In genomic region chr3:108401692-108402527, GRCm38 (mm10) we compare ENCODE assay signal across 8 mouse cellular contexts. TPM values are rescaled to one million over a fixed set of nuclear protein-coding genes. Genes with fewer than 3 reads are reported as not detected.
A peak's percentile ranks its signal among the peaks of the same experiment; 100 is the strongest.
DNase-seq lines count a peak whose midpoint lies in the region; ATAC-seq and TF ChIP-seq lines count a peak whose summit lies in the region.

No protein-coding gene starts in this region.

- H3K36me3 ChIP-seq in heart, embryonic 13.5 days, result 0 out of 2 replicates have a peak, but pooled peaks cover 3% of the 10 kb centered on the region
- peaks cover 42% of the 10 kb centered on the region for H3K36me3 ChIP-seq in kidney, postnatal 0 days (ENCODE audit: insufficient read depth, low read length)
- no peaks in the 10 kb centered on the region for H3K36me3 ChIP-seq in liver, embryonic 13.5 days
- peaks cover 8% of the 10 kb centered on the region; the same call in 1 of the 2 replicates for H3K36me3 ChIP-seq in stomach, embryonic 15.5 days

- H3K9me3 ChIP-seq in heart, embryonic 13.5 days, result no peaks in the 10 kb centered on the region
- H3K9me3 ChIP-seq in kidney, postnatal 0 days (replicated peaks; ENCODE audit: low read length), result no peaks in the 10 kb centered on the region
- no peaks in the 10 kb centered on the region for H3K9me3 ChIP-seq in liver, embryonic 13.5 days (replicated peaks)
- H3K9me3 ChIP-seq in stomach, embryonic 15.5 days, result no peaks in the 10 kb centered on the region

- WGBS in heart, embryonic 13.5 days, result 29% methylated on average over 22 of the region's 22 CpGs
- 36% methylated on average over 22 of the region's 22 CpGs for WGBS in kidney, postnatal 0 days
- 31% methylated on average over 22 of the region's 22 CpGs for WGBS in liver, embryonic 13.5 days (ENCODE audit: insufficient replicate concordance)
- WGBS in stomach, embryonic 15.5 days, result 27% methylated on average over 22 of the region's 22 CpGs

- DNase-seq in CD4-positive helper T cell, adult 2 months (ENCODE audit: low read depth, low spot score), result peak; percentile 94
- DNase-seq in brain, embryonic 14.5 days (ENCODE audit: low read depth), result peak; percentile 97
- peak; percentile 91 for DNase-seq in fat pad, adult 2 months (ENCODE audit: extremely low read depth, low read depth, low spot score)
- peak; percentile 95 for DNase-seq in kidney, postnatal 0 days (ENCODE audit: low spot score)
- peak; percentile 53 for DNase-seq in liver, embryonic 13.5 days
- peak; percentile 78 for DNase-seq in neural tube, embryonic 10.5 days (ENCODE audit: extremely low spot score, low spot score)

- 0 out of 2 replicates have a peak overlapping the region, but pooled peaks have one; percentile 33 for H3K9ac ChIP-seq in heart, embryonic 13.5 days
- no peak overlapping the region for H3K9ac ChIP-seq in kidney, postnatal 0 days (ENCODE audit: low read depth, low read length)
- H3K9ac ChIP-seq in liver, embryonic 13.5 days, result no peak overlapping the region
- H3K9ac ChIP-seq in stomach, embryonic 15.5 days, result no peak overlapping the region

- peak overlapping the region; percentile 54 for H3K4me2 ChIP-seq in heart, embryonic 13.5 days
- H3K4me2 ChIP-seq in kidney, postnatal 0 days (ENCODE audit: low read length), result peak overlapping the region; percentile 17; the same call in 1 of the 2 replicates
- 0 out of 2 replicates have a peak overlapping the region, but pooled peaks have one; percentile 17 for H3K4me2 ChIP-seq in liver, embryonic 13.5 days
- H3K4me2 ChIP-seq in stomach, embryonic 15.5 days, result peak overlapping the region; percentile 30

- H3K27ac ChIP-seq in heart, embryonic 13.5 days (replicated peaks), result no peak overlapping the region
- H3K27ac ChIP-seq in kidney, postnatal 0 days, result no peak overlapping the region
- H3K27ac ChIP-seq in liver, embryonic 13.5 days, result no peak overlapping the region
- peak overlapping the region; percentile 48 for H3K27ac ChIP-seq in stomach, embryonic 15.5 days

- no peak for TF ChIP-seq POLR2A in brain, embryonic 14.5 days (IDR thresholded peaks at IDR 0.05; ENCODE audit: borderline replicate concordance, extremely low read depth, insufficient read depth, insufficient read length, poor library complexity, severe bottlenecking)

- no peaks in the 10 kb centered on the region for H3K4me1 ChIP-seq in heart, embryonic 13.5 days
- H3K4me1 ChIP-seq in kidney, postnatal 0 days (replicated peaks; ENCODE audit: insufficient read depth, low read length), result 0 out of 2 replicates have a peak, but pooled peaks cover 3% of the 10 kb centered on the region
- H3K4me1 ChIP-seq in liver, embryonic 13.5 days (replicated peaks), result 0 out of 2 replicates have a peak, but pooled peaks cover 3% of the 10 kb centered on the region
- 0 out of 2 replicates have a peak, but pooled peaks cover 3% of the 10 kb centered on the region for H3K4me1 ChIP-seq in stomach, embryonic 15.5 days

- TF ChIP-seq CTCF in brain, embryonic 14.5 days (IDR thresholded peaks at IDR 0.05; ENCODE audit: borderline replicate concordance, extremely low read depth, insufficient read depth, insufficient read length), result peak; percentile 77
- TF ChIP-seq CTCF in kidney, postnatal 0 days (IDR thresholded peaks at IDR 0.05; ENCODE audit: low read depth), result peak; percentile 100

- H3K4me3 ChIP-seq in heart, embryonic 13.5 days, result peak overlapping the region; percentile 3; the same call in 1 of the 2 replicates
- H3K4me3 ChIP-seq in kidney, postnatal 0 days (replicated peaks; ENCODE audit: low read depth, low read length), result no peak overlapping the region
- no peak overlapping the region for H3K4me3 ChIP-seq in liver, embryonic 13.5 days (replicated peaks)
- no peak overlapping the region for H3K4me3 ChIP-seq in stomach, embryonic 15.5 days (replicated peaks)

- peaks cover 37% of the 10 kb centered on the region for H3K27me3 ChIP-seq in heart, embryonic 13.5 days (replicated peaks)
- no peaks in the 10 kb centered on the region for H3K27me3 ChIP-seq in kidney, postnatal 0 days (ENCODE audit: insufficient read depth, low read length)
- H3K27me3 ChIP-seq in liver, embryonic 13.5 days, result 0 out of 2 replicates have a peak, but pooled peaks cover 3% of the 10 kb centered on the region
- no peaks in the 10 kb centered on the region for H3K27me3 ChIP-seq in stomach, embryonic 15.5 days (replicated peaks)

- peak; percentile 58; the same call in 1 of the 2 replicates for ATAC-seq in heart, embryonic 13.5 days (ENCODE audit: extremely low read depth, insufficient number of reproducible peaks, low FRiP score, low TSS enrichment)
- peak; percentile 95 for ATAC-seq in kidney, postnatal 0 days (replicated peaks; ENCODE audit: low FRiP score, low read depth)
- peak; percentile 73 for ATAC-seq in liver, embryonic 13.5 days (ENCODE audit: low read depth)
- ATAC-seq in stomach, embryonic 15.5 days (ENCODE audit: insufficient read depth, low FRiP score, low read depth), result peak; percentile 91

RNA-seq across cellular contexts. Expression of gene Celsr2, which starts 13.4 kb away (rescaled TPM):
- 64.9 and 101 TPM in 2 replicates for polyA plus RNA-seq in brain, embryonic 14.5 days (2012; rRNA removed)
- polyA plus RNA-seq in heart, embryonic 13.5 days (2015; fragmentation: Nextera tagmentation; extraction: Ambion mirVana), result 2.1 and 3.1 TPM in 2 replicates
- 15.1 and 16.9 TPM in 2 replicates for polyA plus RNA-seq in kidney, postnatal 0 days (2015; fragmentation: Nextera tagmentation; extraction: Ambion mirVana)
- polyA plus RNA-seq in liver, embryonic 13.5 days (2015; fragmentation: Nextera tagmentation; extraction: Ambion mirVana), result 0.22 and 0.56 TPM in 2 replicates
- 12.2 and 13.6 TPM in 2 replicates for polyA plus RNA-seq in stomach, embryonic 15.5 days (2015; fragmentation: Nextera tagmentation; extraction: Ambion mirVana)

RNA-seq across cellular contexts. Expression of gene Psrc1, which starts 18.3 kb away (rescaled TPM):
- polyA plus RNA-seq in brain, embryonic 14.5 days (2012; rRNA removed), result 27.1 and 71.0 TPM in 2 replicates
- 24.4 and 25.4 TPM in 2 replicates for polyA plus RNA-seq in heart, embryonic 13.5 days (2015; fragmentation: Nextera tagmentation; extraction: Ambion mirVana)
- polyA plus RNA-seq in kidney, postnatal 0 days (2015; fragmentation: Nextera tagmentation; extraction: Ambion mirVana), result 19.0 and 20.4 TPM in 2 replicates
- 14.9 and 15.8 TPM in 2 replicates for polyA plus RNA-seq in liver, embryonic 13.5 days (2015; fragmentation: Nextera tagmentation; extraction: Ambion mirVana)
- 34.9 and 38.9 TPM in 2 replicates for polyA plus RNA-seq in stomach, embryonic 15.5 days (2015; fragmentation: Nextera tagmentation; extraction: Ambion mirVana)

RNA-seq across cellular contexts. Expression of gene Mybphl, which starts 37.2 kb away (rescaled TPM):
- 0.10 and 0.12 TPM in 2 replicates for polyA plus RNA-seq in brain, embryonic 14.5 days (2012; rRNA removed)
- polyA plus RNA-seq in heart, embryonic 13.5 days (2015; fragmentation: Nextera tagmentation; extraction: Ambion mirVana), result 40.7 and 45.8 TPM in 2 replicates
- not detected in 2 replicates for polyA plus RNA-seq in kidney, postnatal 0 days (2015; fragmentation: Nextera tagmentation; extraction: Ambion mirVana)
- 0.07 and 0.08 TPM in 2 replicates for polyA plus RNA-seq in liver, embryonic 13.5 days (2015; fragmentation: Nextera tagmentation; extraction: Ambion mirVana)
- not detected in 2 replicates for polyA plus RNA-seq in stomach, embryonic 15.5 days (2015; fragmentation: Nextera tagmentation; extraction: Ambion mirVana)

RNA-seq across cellular contexts. Expression of gene Sars, which starts 43.1 kb away (rescaled TPM):
- polyA plus RNA-seq in brain, embryonic 14.5 days (2012; rRNA removed), result 120 and 161 TPM in 2 replicates
- 78.2 and 91.4 TPM in 2 replicates for polyA plus RNA-seq in heart, embryonic 13.5 days (2015; fragmentation: Nextera tagmentation; extraction: Ambion mirVana)
- 118 and 135 TPM in 2 replicates for polyA plus RNA-seq in kidney, postnatal 0 days (2015; fragmentation: Nextera tagmentation; extraction: Ambion mirVana)
- 108 and 129 TPM in 2 replicates for polyA plus RNA-seq in liver, embryonic 13.5 days (2015; fragmentation: Nextera tagmentation; extraction: Ambion mirVana)
- 124 and 142 TPM in 2 replicates for polyA plus RNA-seq in stomach, embryonic 15.5 days (2015; fragmentation: Nextera tagmentation; extraction: Ambion mirVana)

Comparison
In these comparisons a context has a peak if more than half of its experiments do, and no peak if none do; other contexts are left out.
1. RNA of gene Mybphl, which starts 37.2 kb away (polyA plus RNA-seq): 40.7 to 45.8 TPM in heart, embryonic 13.5 days; 0.10 to 0.12 TPM in brain, embryonic 14.5 days, 0.07 to 0.08 TPM in liver, embryonic 13.5 days, not detected in stomach, embryonic 15.5 days and not detected in kidney, postnatal 0 days; every median in the first group is over 10 times any median in the second.
2. Peak in every context shown above with its lines, with median percentiles within 50 percentile points of each other: DNase-seq, ATAC-seq and H3K4me2 ChIP-seq.